Mouse (Mus musculus) cerebellum, adult 8-10 months (tissue): ENCODE measurements around the gene Nfib.

Experiments
- DNase-seq: peaks from one replicate; pipeline ENCODE4 v3.0.0; 2022

The Nfib gene

GRCm38 (mm10) chr4:82538069-82538811, 167.3 kb downstream of the Nfib start:
- peak; percentile 56 for DNase-seq

- DNase-seq = peak; percentile 63
Observed at GRCm38 (mm10) chr4:82537279-82537967, 168.1 kb downstream of the Nfib start.

- DNase-seq = peak; percentile 61
Observed at GRCm38 (mm10) chr4:82536435-82537278, 168.9 kb downstream of the Nfib start.

- no peak for DNase-seq
Observed at GRCm38 (mm10) chr4:82535606-82536434, 169.7 kb downstream of the Nfib start.

GRCm38 (mm10) chr4:82533231-82533630, 172.3 kb downstream of the Nfib start:
- DNase-seq = no peak

GRCm38 (mm10) chr4:82532443-82533191, 172.9 kb downstream of the Nfib start:
- no peak for DNase-seq

GRCm38 (mm10) chr4:82531977-82532376, 173.6 kb downstream of the Nfib start:
- DNase-seq = no peak

GRCm38 (mm10) chr4:82530875-82531353, 174.6 kb downstream of the Nfib start:
- no peak for DNase-seq

- DNase-seq = no peak
Observed at GRCm38 (mm10) chr4:82528978-82529377, 176.6 kb downstream of the Nfib start.

GRCm38 (mm10) chr4:82519935-82520334, 185.6 kb downstream of the Nfib start:
- DNase-seq = peak; percentile 17

GRCm38 (mm10) chr4:82518132-82518531, 187.4 kb downstream of the Nfib start:
- DNase-seq = no peak

- peak; percentile 66 for DNase-seq
Observed at GRCm38 (mm10) chr4:82517311-82517710, 188.2 kb downstream of the Nfib start.

GRCm38 (mm10) chr4:82516211-82516795, 189.2 kb downstream of the Nfib start:
- DNase-seq = peak; percentile 59

- no peak for DNase-seq
Observed at GRCm38 (mm10) chr4:82514921-82515320, 190.6 kb downstream of the Nfib start.

GRCm38 (mm10) chr4:82514373-82514772, 191.2 kb downstream of the Nfib start:
- DNase-seq = no peak

- DNase-seq = no peak
Observed at GRCm38 (mm10) chr4:82513426-82513750, 192.2 kb downstream of the Nfib start.

- DNase-seq = peak; percentile 99
Observed at GRCm38 (mm10) chr4:82512743-82513425, 192.7 kb downstream of the Nfib start.

- no peak for DNase-seq
Observed at GRCm38 (mm10) chr4:82512335-82512734, 193.2 kb downstream of the Nfib start.

- peak; percentile 67 for DNase-seq
Observed at GRCm38 (mm10) chr4:82511524-82511923, 194.0 kb downstream of the Nfib start.

- DNase-seq = no peak
Observed at GRCm38 (mm10) chr4:82511001-82511513, 194.5 kb downstream of the Nfib start.
